Mouse (Mus musculus): ENCODE results near the gene Cped1.

DNA sequence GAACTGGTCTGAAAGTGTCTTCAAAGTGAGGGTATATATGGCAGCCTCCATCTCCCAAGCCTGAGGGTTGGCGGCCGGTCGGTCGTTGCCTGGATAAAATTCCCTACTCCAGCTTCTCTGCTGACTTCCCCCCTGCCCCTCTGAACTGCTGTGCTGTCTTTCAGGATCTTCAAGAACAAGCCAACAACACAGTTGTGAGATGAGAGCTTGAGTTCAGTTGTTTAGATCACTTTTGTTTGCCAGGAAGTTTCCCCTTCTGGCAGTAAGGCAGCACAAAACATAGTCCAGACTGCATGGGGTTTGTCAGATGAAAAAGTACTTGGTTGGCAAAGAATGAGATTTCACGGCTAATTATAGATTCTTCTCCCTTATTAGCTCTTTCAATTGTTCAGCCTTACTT is 63.4 kb downstream of the Cped1 start:
- TF ChIP-seq TCF12 (IDR thresholded peaks at IDR 0.05; ENCODE audit: insufficient read depth, poor library complexity, severe bottlenecking) (no peak), USF1 (IDR thresholded peaks at IDR 0.05; ENCODE audit: low read depth) (no peak), E2F4 (IDR thresholded peaks at IDR 0.05; ENCODE audit: insufficient read depth) (no peak), MAX (IDR thresholded peaks at IDR 0.05; ENCODE audit: low read depth) (no peak), POLR2A (IDR thresholded peaks at IDR 0.05; ENCODE audit: insufficient read length, low read depth) (no peak), MYOD1 (IDR thresholded peaks at IDR 0.05; ENCODE audit: control insufficient read depth in 1 of 3, insufficient read length in 2 of 3, low read depth in 2 of 3) (no peak), POLR2AphosphoS2 (IDR thresholded peaks at IDR 0.05; ENCODE audit: insufficient read length, low read depth) (no peak), CEBPB (IDR thresholded peaks at IDR 0.05; ENCODE audit: insufficient read depth, poor library complexity, severe bottlenecking) (no peak), MYOG (IDR thresholded peaks at IDR 0.05; ENCODE audit: control insufficient read depth in 1 of 3, insufficient read depth in 1 of 3, insufficient read length in 2 of 3, low read depth in 2 of 3) (no peak), TCF3 (IDR thresholded peaks at IDR 0.05; ENCODE audit: insufficient read length, low read depth) (no peak), REST (IDR thresholded peaks at IDR 0.05; ENCODE audit: insufficient read depth, insufficient read length) (no peak)
